Mouse (Mus musculus) retina, adult 2 months (tissue): ENCODE data around the gene Ralgps1.

Source experiments
- DNase-seq: peaks from one replicate; pipeline ENCODE4 v3.0.0-alpha.2; 2012; ENCODE audit warnings: low read depth, low spot score

Gene Ralgps1

GRCm38 (mm10) chr2:33177443-33178242, 193.6 kb downstream of the Ralgps1 start:
- DNase-seq, result no peak

GRCm38 (mm10) chr2:33176921-33177320, 194.4 kb downstream of the Ralgps1 start:
- DNase-seq, result no peak

GRCm38 (mm10) chr2:33176516-33176915, 194.8 kb downstream of the Ralgps1 start:
- DNase-seq, result no peak

- no peak for DNase-seq
These were observed 197.6 kb downstream of the Ralgps1 start for GRCm38 (mm10) chr2:33173686-33174085.

- no peak for DNase-seq
These were observed 198.2 kb downstream of the Ralgps1 start for GRCm38 (mm10) chr2:33173126-33173525.

- DNase-seq, result no peak
These were observed 200.3 kb downstream of the Ralgps1 start for GRCm38 (mm10) chr2:33170777-33171565.

GRCm38 (mm10) chr2:33169445-33169844, 201.8 kb downstream of the Ralgps1 start:
- no peak for DNase-seq

GRCm38 (mm10) chr2:33167060-33167459, 204.2 kb downstream of the Ralgps1 start:
- no peak for DNase-seq

GRCm38 (mm10) chr2:33165710-33166374, 205.4 kb downstream of the Ralgps1 start:
- DNase-seq, result no peak

GRCm38 (mm10) chr2:33165229-33165628, 206.1 kb downstream of the Ralgps1 start:
- no peak for DNase-seq

GRCm38 (mm10) chr2:33164646-33165045, 206.6 kb downstream of the Ralgps1 start:
- DNase-seq, result no peak

- DNase-seq, result no peak
These were observed 209.2 kb downstream of the Ralgps1 start for GRCm38 (mm10) chr2:33162126-33162525.

GRCm38 (mm10) chr2:33160326-33160973, 210.8 kb downstream of the Ralgps1 start:
- no peak for DNase-seq

- no peak for DNase-seq
These were observed 211.7 kb downstream of the Ralgps1 start for GRCm38 (mm10) chr2:33159593-33159992.

GRCm38 (mm10) chr2:33158895-33159294, 212.4 kb downstream of the Ralgps1 start:
- no peak for DNase-seq

GRCm38 (mm10) chr2:33156283-33156781, 215.0 kb downstream of the Ralgps1 start:
- no peak for DNase-seq

GRCm38 (mm10) chr2:33154751-33155372, 216.4 kb downstream of the Ralgps1 start:
- peak; percentile 63 for DNase-seq

- no peak for DNase-seq
These were observed 224.3 kb downstream of the Ralgps1 start for GRCm38 (mm10) chr2:33146994-33147393.

GRCm38 (mm10) chr2:33143292-33143691, 228.0 kb downstream of the Ralgps1 start:
- no peak for DNase-seq

GRCm38 (mm10) chr2:33138491-33138890, 232.8 kb downstream of the Ralgps1 start:
- no peak for DNase-seq

GRCm38 (mm10) chr2:33137731-33138130, 233.6 kb downstream of the Ralgps1 start:
- no peak for DNase-seq
